ENCODE assay signal across 31 mouse cellular contexts in genomic region chr8:115948916-115949315, GRCm38 (mm10).
"Had no signal": no experiment of that assay in that cellular context is flagged by ENCODE, and none has a peak within 500 bp of the region (broad histone marks: within the 10 kb centered on the region; RNA-seq: fewer than 3 reads in every experiment).

No protein-coding gene starts in this region.

- H3K27ac ChIP-seq: left cerebral cortex, adult 2 months; limb, embryonic 10.5 days; limb, embryonic 12.5 days; limb, embryonic 13.5 days; limb, embryonic 15.5 days; liver, embryonic 12.5 days; liver, embryonic 13.5 days; liver, embryonic 14.5 days; liver, embryonic 15.5 days; lung, embryonic 15.5 days; macrophage; midbrain, embryonic 10.5 days; midbrain, embryonic 12.5 days; midbrain, embryonic 13.5 days; midbrain, embryonic 15.5 days; neural tube, embryonic 12.5 days; neural tube, embryonic 13.5 days had no signal

- H3K36me3 ChIP-seq: limb, embryonic 10.5 days; limb, embryonic 12.5 days; limb, embryonic 13.5 days; limb, embryonic 15.5 days; liver, embryonic 12.5 days; liver, embryonic 13.5 days; liver, embryonic 15.5 days; lung, embryonic 15.5 days; midbrain, embryonic 10.5 days; midbrain, embryonic 12.5 days; midbrain, embryonic 13.5 days; midbrain, embryonic 15.5 days; neural tube, embryonic 12.5 days; neural tube, embryonic 13.5 days had no signal

- DNase-seq: left cerebral cortex, postnatal 4 days; liver, embryonic 13.5 days; liver, postnatal 0 days; lung, adult 18-20 months; lung, adult 2 months; lung, embryonic 14.5 days; lung, postnatal 10 days; lung, postnatal 14 days; lung, postnatal 36 days; lung, postnatal 4 days; midbrain, embryonic 14.5 days had no signal

- H3K4me1 ChIP-seq: limb, embryonic 10.5 days; limb, embryonic 12.5 days; limb, embryonic 13.5 days; limb, embryonic 15.5 days; liver, embryonic 12.5 days; liver, embryonic 13.5 days; liver, embryonic 15.5 days; megakaryocyte, embryonic 14.5 days; midbrain, embryonic 12.5 days; midbrain, embryonic 13.5 days; midbrain, embryonic 15.5 days; neural tube, embryonic 12.5 days; neural tube, embryonic 13.5 days had no signal

- H3K9ac ChIP-seq: limb, embryonic 12.5 days; limb, embryonic 13.5 days; limb, embryonic 15.5 days; liver, embryonic 12.5 days; liver, embryonic 13.5 days; liver, embryonic 14.5 days; liver, embryonic 15.5 days; liver, postnatal 0 days; lung, embryonic 14.5 days; lung, embryonic 15.5 days; midbrain, embryonic 12.5 days; midbrain, embryonic 13.5 days; midbrain, embryonic 15.5 days; neural tube, embryonic 12.5 days; neural tube, embryonic 13.5 days had no signal

- H3K27me3 ChIP-seq: limb, embryonic 12.5 days; limb, embryonic 13.5 days; limb, embryonic 15.5 days; liver, embryonic 12.5 days; liver, embryonic 13.5 days; liver, embryonic 15.5 days; lung, embryonic 15.5 days; megakaryocyte, embryonic 14.5 days; midbrain, embryonic 12.5 days; midbrain, embryonic 13.5 days; midbrain, embryonic 15.5 days; neural tube, embryonic 12.5 days had no signal

- ATAC-seq: liver, embryonic 12.5 days; liver, postnatal 0 days; lung, postnatal 0 days; midbrain, embryonic 13.5 days; midbrain, embryonic 15.5 days had no signal

- H3K9me3 ChIP-seq: limb, embryonic 10.5 days; limb, embryonic 12.5 days; limb, embryonic 13.5 days; limb, embryonic 15.5 days; liver, embryonic 12.5 days; liver, embryonic 13.5 days; liver, embryonic 15.5 days; lung, embryonic 15.5 days; midbrain, embryonic 10.5 days; midbrain, embryonic 12.5 days; midbrain, embryonic 13.5 days; midbrain, embryonic 15.5 days; neural tube, embryonic 12.5 days; neural tube, embryonic 13.5 days had no signal

- H3K4me2 ChIP-seq: limb, embryonic 12.5 days; limb, embryonic 13.5 days; limb, embryonic 15.5 days; liver, embryonic 11.5 days; liver, embryonic 12.5 days; liver, embryonic 13.5 days; liver, embryonic 15.5 days; lung, embryonic 14.5 days; lung, embryonic 15.5 days; midbrain, embryonic 12.5 days; midbrain, embryonic 13.5 days; midbrain, embryonic 15.5 days; neural tube, embryonic 12.5 days; neural tube, embryonic 13.5 days had no signal

- H3K4me3 ChIP-seq: left cerebral cortex, adult 2 months; limb, embryonic 10.5 days; limb, embryonic 12.5 days; limb, embryonic 13.5 days; limb, embryonic 15.5 days; liver, embryonic 12.5 days; liver, embryonic 13.5 days; liver, embryonic 15.5 days; lung, embryonic 15.5 days; megakaryocyte, embryonic 14.5 days; midbrain, embryonic 10.5 days; midbrain, embryonic 12.5 days; midbrain, embryonic 13.5 days; midbrain, embryonic 15.5 days; myocyte; neural tube, embryonic 12.5 days; neural tube, embryonic 13.5 days had no signal
